Mouse (Mus musculus): ENCODE data around the gene Olfr1419.

DNA sequence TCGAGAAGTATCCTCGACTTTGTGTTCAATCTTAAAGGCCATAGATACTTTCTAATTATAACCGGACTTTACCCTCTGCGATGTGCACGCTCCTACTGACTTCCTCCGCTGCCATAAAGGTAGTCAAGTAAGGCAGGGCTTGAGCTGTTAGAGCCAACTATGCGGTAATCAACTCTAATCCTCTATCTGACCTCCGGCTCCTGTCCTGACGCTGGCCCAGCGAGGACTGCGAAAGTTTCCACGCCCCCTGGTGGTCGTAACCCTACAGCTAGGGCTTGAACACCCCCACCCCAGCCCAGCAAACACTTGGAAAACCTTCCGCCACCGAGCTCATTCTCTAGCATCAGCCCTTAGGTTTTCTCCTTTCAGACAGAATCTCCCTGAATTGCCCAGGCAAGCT is 55.1 kb downstream of the Olfr1419 start:
- TF ChIP-seq CTCF (IDR thresholded peaks at IDR 0.05; ENCODE audit: borderline replicate concordance, insufficient read depth, low read depth, low read length): peak; percentile 48; the same call in 1 of the 2 replicates
- TF ChIP-seq POLR2A (IDR thresholded peaks at IDR 0.05; ENCODE audit: borderline replicate concordance, insufficient read depth, low read length): no peak
